Mouse (Mus musculus): ENCODE data around the gene Wnt9a. TPM values are rescaled to one million over a fixed set of nuclear protein-coding genes. Genes with fewer than 3 reads are reported as not detected.
"Not testable (repeated sequence)": the region's sequence is repeated elsewhere in the genome, so short reads cannot be mapped to it uniquely, and the experiment has no call there.

Wnt9a gene
- total RNA-seq, 2 experiments from 2014 or later: 7.8 to 9.7 TPM

DNA sequence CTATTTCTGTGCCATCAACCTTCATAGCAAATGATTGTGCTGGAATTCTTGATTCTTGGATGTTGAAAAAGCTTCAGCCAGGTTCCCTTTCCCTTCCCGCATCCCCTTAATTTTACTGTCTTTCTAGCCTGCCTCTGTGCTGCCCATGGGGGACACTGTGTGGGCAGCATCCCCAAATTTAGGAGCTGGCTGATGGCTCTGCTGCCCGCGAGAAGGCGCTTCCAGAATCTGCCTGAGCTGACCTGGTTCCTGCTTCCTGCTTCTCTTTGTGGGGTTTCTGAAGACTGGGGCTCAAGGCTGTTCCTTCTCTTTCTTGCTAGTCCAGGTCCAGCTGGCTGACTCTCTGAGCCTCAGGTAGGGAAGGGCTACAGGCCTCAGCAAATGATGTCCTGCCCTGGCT, 48.1 kb downstream of the Wnt9a start:
- no peak for DNase-seq
- H3K27ac ChIP-seq: no peak overlapping the region
- H3K4me3 ChIP-seq: no peak overlapping the region
- intact Hi-C loops (cut with DNase I): no loop called here
- no peak for TF ChIP-seq CTCF (IDR thresholded peaks at IDR 0.05)

DNA sequence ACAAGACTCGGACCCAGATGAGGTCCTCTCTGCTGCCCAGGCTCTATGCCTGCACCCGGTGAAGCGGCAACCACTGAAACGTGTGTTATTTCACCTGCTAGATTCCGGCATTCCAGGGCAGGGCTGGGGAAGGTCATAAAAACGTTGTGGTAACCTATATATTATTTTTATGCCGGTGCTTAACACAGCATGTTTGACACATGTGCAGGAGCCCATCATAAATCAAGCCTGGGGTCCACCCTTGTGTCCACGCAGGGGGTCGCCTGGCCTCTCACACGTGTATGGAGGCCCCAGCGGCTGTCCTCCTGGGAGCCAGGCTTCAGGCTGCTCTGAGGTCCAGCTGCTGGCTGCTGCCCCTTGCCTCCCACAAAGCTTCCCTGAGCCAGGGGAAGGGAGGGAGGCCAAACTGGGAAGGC, 50.2 kb downstream of the Wnt9a start:
- Histone ChIP-seq H3K4me3 (no peak overlapping the region), H3K27ac (no peak overlapping the region)
- no peak for TF ChIP-seq CTCF (IDR thresholded peaks at IDR 0.05)
- no peak for DNase-seq
- intact Hi-C loops (cut with DNase I): no loop called here

DNA sequence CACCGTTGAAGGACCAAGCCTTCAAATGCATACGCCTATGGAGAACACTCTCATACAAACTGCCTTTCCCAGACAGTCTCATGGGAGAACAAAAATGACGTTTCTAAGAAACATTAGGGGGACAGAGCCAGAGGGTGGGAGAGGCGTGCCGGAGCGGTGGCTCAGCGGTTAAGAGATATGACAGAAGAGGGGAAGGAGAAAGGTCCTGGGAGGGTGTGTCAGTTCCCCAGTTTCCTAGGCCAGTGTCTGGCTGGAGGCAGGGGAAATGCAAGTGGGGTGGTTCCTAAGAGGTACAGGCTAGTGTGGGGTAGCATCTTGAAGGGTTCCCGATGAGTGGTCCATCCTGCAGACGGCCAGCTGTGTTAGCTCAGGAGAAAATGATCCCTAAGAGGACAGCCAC, 54.6 kb downstream of the Wnt9a start:
- no peak for DNase-seq
- no peak for TF ChIP-seq CTCF (IDR thresholded peaks at IDR 0.05)
- intact Hi-C loops (cut with DNase I): no loop called here
- H3K27ac ChIP-seq: no peak overlapping the region
- no peak overlapping the region for H3K4me3 ChIP-seq

DNA sequence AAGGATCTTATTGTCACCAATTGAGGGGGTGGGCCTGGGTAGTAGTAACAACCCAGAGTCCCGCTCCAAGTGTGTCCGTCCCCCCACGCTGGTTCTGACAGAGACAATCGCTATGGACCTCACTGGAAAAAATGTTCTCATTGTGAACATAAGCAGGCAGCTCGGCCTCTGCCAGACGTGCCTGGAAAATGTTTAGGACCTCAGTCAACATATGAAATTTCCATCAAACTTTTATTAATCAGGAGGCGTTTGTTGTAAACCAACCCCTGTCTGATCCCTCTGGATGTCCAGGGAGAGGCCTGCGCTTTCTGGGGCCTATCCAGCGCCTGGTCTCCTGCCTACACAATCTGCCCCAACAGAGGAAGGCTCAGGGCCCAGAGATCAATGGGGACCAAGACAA, 57.3 kb downstream of the Wnt9a start:
- TF ChIP-seq CTCF (IDR thresholded peaks at IDR 0.05): no peak
- peak overlapping the region; percentile 25 for H3K27ac ChIP-seq
- intact Hi-C loops (cut with DNase I): no loop called here
- no peak overlapping the region for H3K4me3 ChIP-seq
- DNase-seq: no peak

DNA sequence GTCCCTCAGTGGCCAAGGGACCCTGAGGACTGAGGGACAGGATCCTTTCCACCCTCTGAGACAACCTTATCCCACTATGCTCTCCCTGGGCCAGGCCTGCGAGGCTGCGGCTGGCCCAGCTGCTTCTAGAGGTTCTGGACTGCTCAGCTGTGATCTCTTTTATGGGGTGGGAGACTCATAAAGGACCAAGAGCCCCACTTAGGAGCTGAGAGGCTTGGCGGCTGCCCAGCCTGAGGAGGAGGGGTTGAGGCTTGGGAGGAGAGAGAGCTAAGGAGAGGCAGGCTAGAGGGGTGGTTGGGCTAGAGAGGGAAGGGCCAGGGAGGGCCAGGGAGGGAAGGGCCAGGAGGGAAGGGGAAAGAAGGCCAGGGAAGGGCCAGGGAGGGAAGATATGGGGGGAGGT, 57.7 kb downstream of the Wnt9a start:
- intact Hi-C loops (cut with DNase I): no loop called here
- no peak for DNase-seq
- Histone ChIP-seq H3K27ac (peak overlapping the region; percentile 25), H3K4me3 (no peak overlapping the region)
- no peak for TF ChIP-seq CTCF (IDR thresholded peaks at IDR 0.05)

DNA sequence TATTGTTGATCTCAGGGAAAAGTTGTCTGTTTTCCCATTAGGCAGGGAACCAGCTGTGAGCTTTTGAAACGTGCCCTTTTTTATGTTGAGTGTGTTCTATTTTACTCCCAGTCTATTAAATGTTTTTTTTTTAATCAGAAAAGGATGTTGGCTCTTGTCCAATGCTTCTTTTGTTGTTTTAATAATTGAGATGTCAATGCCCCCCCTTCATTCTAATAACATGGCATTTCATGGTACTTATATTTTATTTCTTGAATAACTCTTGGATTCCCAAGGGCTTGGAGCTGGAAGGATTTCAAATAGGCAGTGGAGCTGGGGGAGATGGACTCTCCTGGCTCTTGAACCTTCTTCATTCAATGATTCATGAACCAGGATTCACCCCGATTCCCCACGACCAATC, 59.3 kb downstream of the Wnt9a start:
- TF ChIP-seq CTCF (IDR thresholded peaks at IDR 0.05): no peak
- Histone ChIP-seq H3K27ac (no peak overlapping the region), H3K4me3 (no peak overlapping the region)
- intact Hi-C loops (cut with DNase I): loop anchor here (5.0 kb wide), 1 partner anchor 59 kb away; the partner anchor contains the start of gene Wnt9a
- DNase-seq: no peak

DNA sequence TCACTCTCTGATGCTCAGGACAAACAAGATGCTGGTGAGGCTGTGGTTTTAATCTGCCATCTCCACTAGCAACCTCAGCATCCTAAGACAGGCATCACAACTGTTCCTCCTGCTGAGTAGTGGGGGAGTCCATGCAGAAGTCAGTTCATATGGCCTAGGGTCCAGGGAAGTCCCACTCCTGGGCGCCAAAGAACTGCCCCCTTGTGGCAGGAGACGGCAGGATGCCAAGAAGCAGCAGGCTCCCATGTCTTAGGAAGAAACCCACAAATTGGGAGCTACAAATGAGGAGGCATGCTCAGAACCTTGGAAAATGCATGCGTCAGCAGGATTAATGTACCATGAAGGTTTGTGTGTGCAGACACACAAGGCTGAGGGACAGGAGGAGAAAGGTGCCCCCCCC, 59.9 kb downstream of the Wnt9a start:
- intact Hi-C loops (cut with DNase I): loop anchor here (5.0 kb wide), 1 partner anchor 59 kb away; the partner anchor contains the start of gene Wnt9a
- DNase-seq: peak; percentile 51
- no peak overlapping the region for H3K4me3 ChIP-seq
- H3K27ac ChIP-seq: no peak overlapping the region
- peak; percentile 55 for TF ChIP-seq CTCF (IDR thresholded peaks at IDR 0.05)

DNA sequence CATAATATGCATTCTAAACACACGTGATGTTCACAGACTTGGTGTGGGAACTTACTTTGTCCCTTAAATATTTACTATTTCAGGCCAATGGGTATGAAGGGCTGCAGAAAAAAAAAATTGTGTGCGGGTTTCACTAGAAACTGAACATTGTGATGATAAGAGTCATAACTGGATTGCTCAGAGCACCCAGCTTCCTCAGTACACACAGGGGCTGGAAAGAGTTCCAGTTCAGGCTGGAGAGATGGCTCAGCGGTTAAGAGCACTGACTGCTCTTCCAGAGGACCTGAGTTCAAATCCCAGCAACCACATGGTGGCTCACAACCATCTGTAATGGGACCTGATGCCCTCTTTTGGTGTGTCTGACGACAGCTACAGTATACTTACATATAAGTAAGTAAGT, 61.2 kb downstream of the Wnt9a start:
- DNase-seq: not testable (repeated sequence)
- intact Hi-C loops (cut with DNase I): loop anchor here (5.0 kb wide), 1 partner anchor 61 kb away; the partner anchor contains the start of gene Wnt9a

DNA sequence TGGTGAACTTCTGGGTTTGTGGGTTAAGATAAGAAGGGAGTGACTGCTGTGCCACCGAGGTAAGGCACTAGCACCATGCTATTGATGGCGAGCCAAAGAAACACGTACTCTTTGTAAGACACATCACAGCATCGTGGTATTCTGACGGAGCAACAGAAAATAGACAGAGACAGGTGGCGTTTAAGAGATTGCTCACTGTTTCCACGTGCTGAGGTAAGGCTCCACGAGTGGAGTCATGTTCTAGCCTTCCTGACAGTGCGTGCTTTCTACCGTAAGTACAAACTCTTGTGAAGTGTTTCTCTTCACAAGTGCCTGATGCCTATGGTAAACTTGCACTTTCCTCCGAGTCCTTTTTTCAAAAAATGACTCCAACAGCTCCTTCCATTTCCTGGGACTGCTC, 63.1 kb downstream of the Wnt9a start:
- intact Hi-C loops (cut with DNase I): loop anchor here (5.0 kb wide), 1 partner anchor 63 kb away; the partner anchor contains the start of gene Wnt9a
- no peak overlapping the region for H3K4me3 ChIP-seq
- DNase-seq: no peak
- TF ChIP-seq CTCF (IDR thresholded peaks at IDR 0.05): no peak
- H3K27ac ChIP-seq: no peak overlapping the region

More for the DNA sequence above, 61.2 kb downstream of the Wnt9a start:
- not testable (repeated sequence) for H3K4me3 ChIP-seq, H3K27ac ChIP-seq

DNA sequence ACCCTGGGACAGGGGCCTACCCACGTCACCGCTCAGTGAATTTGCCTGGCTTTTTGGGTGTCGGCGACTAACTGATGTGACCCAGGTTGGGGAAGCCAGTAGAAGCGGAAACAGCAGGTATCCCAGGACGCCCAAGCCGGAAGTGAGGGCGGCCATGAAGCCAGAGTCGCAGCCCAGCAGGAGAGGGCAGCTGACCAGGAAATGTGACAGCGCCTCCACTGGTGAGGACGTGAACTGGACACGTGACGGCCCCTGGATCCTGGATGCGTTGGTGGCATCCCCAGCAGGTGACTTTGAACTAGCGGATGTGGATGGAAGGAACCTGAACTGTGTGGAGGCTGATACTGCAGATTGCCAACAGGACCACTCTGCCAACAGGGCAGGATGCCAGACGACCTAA, 68.7 kb downstream of the Wnt9a start, which contains the start of gene Prss38:
TSS of gene Prss38 (minus strand) at position 183 of the 400 bp plus-strand sequence.
- intact Hi-C loops (cut with DNase I): no loop called here
- no peak within 1 kb of the TSS for H3K27ac ChIP-seq
- TF ChIP-seq CTCF (IDR thresholded peaks at IDR 0.05): no peak
- no peak for DNase-seq
- H3K4me3 ChIP-seq: no peak within 1 kb of the TSS

DNA sequence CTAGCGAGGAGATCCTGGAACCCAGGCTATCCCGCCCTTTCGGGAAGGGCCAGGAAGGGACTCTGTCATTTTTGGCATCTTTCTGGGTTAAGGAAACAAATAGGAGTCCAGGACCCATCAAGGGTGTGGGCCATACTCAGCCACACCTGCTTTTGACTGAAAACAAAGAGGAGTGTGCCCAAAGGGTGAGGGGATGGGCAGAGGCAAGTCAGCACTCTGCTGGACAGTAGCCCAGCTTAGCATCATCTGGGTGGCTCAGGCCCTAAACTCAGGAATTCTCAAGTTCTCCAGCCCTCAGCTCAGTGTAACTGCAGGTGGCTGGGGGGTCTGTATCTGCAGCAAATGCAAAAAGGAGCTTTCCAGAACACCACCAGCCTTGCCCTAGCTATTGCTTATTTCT, 71.3 kb downstream of the Wnt9a start:
- TF ChIP-seq CTCF (IDR thresholded peaks at IDR 0.05): no peak

DNA sequence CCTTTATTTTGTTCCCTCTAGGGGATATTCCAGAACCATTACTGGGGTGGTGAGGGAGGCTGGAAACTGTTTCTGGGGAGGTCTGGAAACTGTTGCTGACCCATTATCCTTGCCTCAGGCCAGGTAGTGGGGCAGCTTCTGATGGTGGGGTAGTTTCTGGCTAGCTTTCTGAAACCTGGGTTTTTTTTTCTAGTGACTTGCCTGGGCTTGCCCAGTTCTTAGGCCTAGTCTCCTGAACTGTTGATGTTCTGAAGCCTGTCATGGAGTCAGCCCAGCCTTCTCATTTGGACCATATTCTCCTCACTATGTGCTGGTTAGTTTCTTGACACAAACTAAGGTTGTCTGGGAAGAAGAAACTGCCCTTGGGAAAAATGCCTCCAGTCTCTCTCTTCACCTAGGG, 72.8 kb downstream of the Wnt9a start:
- intact Hi-C loops (cut with DNase I): no loop called here
- no peak overlapping the region for H3K27ac ChIP-seq
- DNase-seq: no peak
- TF ChIP-seq CTCF (IDR thresholded peaks at IDR 0.05): no peak
- no peak overlapping the region for H3K4me3 ChIP-seq

More for the DNA sequence above, 71.3 kb downstream of the Wnt9a start:
- intact Hi-C loops (cut with DNase I): no loop called here
- Histone ChIP-seq H3K4me3 (no peak overlapping the region), H3K27ac (peak overlapping the region; percentile 12)
- DNase-seq: peak; percentile 39

Small RNAs within 50 kb of the gene (microRNA-seq; reads per million reads assigned to microRNA genes)
- gene Gm24756: not detected

Other genes starting within 250 kb of the Wnt9a start
- 1,000 to 10,000 TPM; 1,792 to 1,942 TPM for gene Obscn, start 170.5 kb upstream of the Wnt9a start, total RNA-seq (2021)
- 1 to 10 TPM; 6.7 to 9.3 TPM for gene Iba57, start 143.2 kb upstream of the Wnt9a start, total RNA-seq (2021)
- gene Gjc2, start 123.7 kb upstream of the Wnt9a start, total RNA-seq (2021): under 1 TPM; 0.10 to 0.20 TPM
- 10 to 100 TPM; 25.4 to 28.7 TPM for gene Guk1, start 114.7 kb upstream of the Wnt9a start, total RNA-seq (2021)
- gene Mrpl55, start 104.4 kb upstream of the Wnt9a start, total RNA-seq (2021): 10 to 100 TPM; 49.7 to 71.0 TPM
- gene 2310033P09Rik, start 98.6 kb upstream of the Wnt9a start, total RNA-seq (2021): 1 to 10 TPM; 2.6 to 3.0 TPM
- 100 to 1,000 TPM; 226 to 229 TPM for gene Arf1, start 78.7 kb upstream of the Wnt9a start, total RNA-seq (2021)
- gene Wnt3a, start 16.2 kb upstream of the Wnt9a start, total RNA-seq (2021): not detected
- not detected for gene Prss38, start 68.7 kb downstream of the Wnt9a start, total RNA-seq (2021)
- 10 to 100 TPM in 1 of 2 experiments, 1 to 10 TPM in 1; 7.2 to 10.2 TPM for gene Jmjd4, start 143.1 kb downstream of the Wnt9a start, total RNA-seq (2021)
- gene Snap47, start 144.3 kb downstream of the Wnt9a start, total RNA-seq (2021): 10 to 100 TPM; 18.6 to 30.4 TPM
- 1 to 10 TPM; 2.2 to 2.3 TPM for gene Zfp867, start 165.5 kb downstream of the Wnt9a start, total RNA-seq (2021)
- gene Zkscan17, start 219.8 kb downstream of the Wnt9a start, total RNA-seq (2021): 10 to 100 TPM; 13.7 to 19.3 TPM
- under 1 TPM; 0.14 to 0.15 TPM for gene Nlrp3, start 234.6 kb downstream of the Wnt9a start, total RNA-seq (2021)